Mouse (Mus musculus) gastrocnemius, adult 18-20 months (tissue): ENCODE measurements around the gene Lipk. TPM values are rescaled to one million over a fixed set of nuclear protein-coding genes. Genes with fewer than 3 reads are reported as not detected.

Experiments used
- microRNA-seq: library from miRNA; unstranded; fragments of <30 nt; microRNA quantifications from one replicate; pipeline ENCODE4 v1.2.0, GENCODE M21; 2021
- total RNA-seq, 2 experiments: library from RNA; stranded (reverse); gene quantifications; 2 replicates each; pipeline ENCODE4 v1.2.3; 2021

Gene Lipk
- total RNA-seq, 2 experiments from 2014 or later: not detected

Small RNAs within 50 kb of the gene (microRNA-seq; reads per million reads assigned to microRNA genes)
- gene Gm23334: not detected

Other genes with a start within 250 kb of the Lipk start
- gene Lipo3, start 246.3 kb upstream of the Lipk start, total RNA-seq: 1 to 10 TPM; 5.4 to 6.1 TPM
- not detected for gene Lipo1, start 220.8 kb upstream of the Lipk start, total RNA-seq
- under 1 TPM in 1 of 2 experiments, not detected in 1; 0.17 TPM for gene Lipf, start 47.1 kb upstream of the Lipk start, total RNA-seq
- not detected for gene Lipn, start 59.1 kb downstream of the Lipk start, total RNA-seq
- not detected for gene Lipm, start 92.6 kb downstream of the Lipk start, total RNA-seq
- gene Ankrd22, start 157.8 kb downstream of the Lipk start, total RNA-seq: not detected
- 1 to 10 TPM in 1 of 2 experiments, under 1 TPM in 1; 0.39 to 1.2 TPM for gene Stambpl1, start 183.9 kb downstream of the Lipk start, total RNA-seq
- gene Acta2, start 247.3 kb downstream of the Lipk start, total RNA-seq: 10 to 100 TPM; 51.7 to 82.1 TPM